Mouse (Mus musculus) ES-Bruce4 (cell line): Measurements from ENCODE around the gene Ddx23.

Experiments used
- CTCF ChIP-seq: IDR thresholded peaks from one replicate; pipeline ENCODE4 v1.8.1; 2011; ENCODE audit warnings: low read depth, low read length
- POLR2A ChIP-seq: IDR thresholded peaks from one replicate; pipeline ENCODE4 v1.8.1; 2011; ENCODE audit warnings: low read length; ENCODE audit not compliant: insufficient read depth

DNA sequence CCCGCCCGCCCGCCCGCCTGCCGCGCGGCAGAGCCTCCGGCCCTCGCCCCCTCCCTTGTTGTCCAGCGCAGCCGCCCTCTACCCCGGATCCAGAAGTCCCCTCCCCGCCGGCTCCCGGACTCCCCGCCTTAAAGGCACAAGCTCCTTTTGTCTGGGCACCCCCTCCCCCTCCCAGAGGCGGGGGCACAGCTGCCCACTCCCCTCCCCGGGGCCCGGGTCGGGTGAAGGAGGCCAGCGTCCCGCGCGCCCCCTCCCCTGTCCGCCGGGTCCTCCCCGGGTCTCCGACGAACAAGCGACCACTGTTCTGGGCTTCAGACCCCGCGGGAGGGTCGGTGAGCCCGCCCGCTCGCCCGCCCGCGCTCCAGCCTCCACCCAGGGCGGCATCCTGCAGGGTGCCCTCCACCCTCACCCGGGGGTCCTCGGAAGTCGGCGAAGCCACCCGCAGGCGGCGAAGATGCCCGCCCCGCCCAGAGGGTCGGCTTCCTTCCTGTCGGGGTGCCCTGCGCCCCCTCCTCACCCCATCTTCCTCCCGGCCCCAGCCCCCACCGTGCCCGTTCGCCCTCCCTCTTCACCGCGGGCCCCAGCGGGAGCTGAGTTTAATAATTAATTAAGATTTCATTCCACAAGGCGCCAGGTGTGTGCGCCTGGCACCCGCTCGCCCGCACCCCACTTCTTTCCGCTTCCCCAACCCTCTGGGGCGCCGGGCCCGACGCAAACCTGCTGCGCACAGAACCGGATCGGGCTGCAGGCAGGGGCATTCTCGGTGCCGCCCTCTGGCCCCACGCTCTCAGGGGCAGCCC is 53.2 kb downstream of the Ddx23 start, which contains the start of gene Adcy6:
- no peak for TF ChIP-seq POLR2A
- no peak for TF ChIP-seq CTCF
